Mouse (Mus musculus) frontal cortex, postnatal 25 days (tissue): ENCODE results near the gene Olfr859.
"Not testable (repeated sequence)": the region's sequence is repeated elsewhere in the genome, so short reads cannot be mapped to it uniquely, and the experiment has no call there.

Source experiments
- DNase-seq, 2 experiments: peaks; one replicate each; pipeline ENCODE4 v3.0.0; 2022; ENCODE audit warnings: low spot score in 2 of 2

Olfr859 gene

GRCm38 (mm10) chr9:19804606-19805005 is at the start of gene Olfr859:
Gene Olfr859, plus strand, starts transcription at chr9:19804906.
- DNase-seq: not testable (repeated sequence)

- no peak for DNase-seq
Observed at GRCm38 (mm10) chr9:19769136-19769535, 35.6 kb upstream of the Olfr859 start.

GRCm38 (mm10) chr9:19769701-19770100 is 35.0 kb upstream of the Olfr859 start:
- DNase-seq: no peak

- no peak for DNase-seq
Observed at GRCm38 (mm10) chr9:19779983-19780382, 24.7 kb upstream of the Olfr859 start, which contains the start of gene Olfr58. Gene Olfr58, plus strand, starts transcription at chr9:19780283.

DNA sequence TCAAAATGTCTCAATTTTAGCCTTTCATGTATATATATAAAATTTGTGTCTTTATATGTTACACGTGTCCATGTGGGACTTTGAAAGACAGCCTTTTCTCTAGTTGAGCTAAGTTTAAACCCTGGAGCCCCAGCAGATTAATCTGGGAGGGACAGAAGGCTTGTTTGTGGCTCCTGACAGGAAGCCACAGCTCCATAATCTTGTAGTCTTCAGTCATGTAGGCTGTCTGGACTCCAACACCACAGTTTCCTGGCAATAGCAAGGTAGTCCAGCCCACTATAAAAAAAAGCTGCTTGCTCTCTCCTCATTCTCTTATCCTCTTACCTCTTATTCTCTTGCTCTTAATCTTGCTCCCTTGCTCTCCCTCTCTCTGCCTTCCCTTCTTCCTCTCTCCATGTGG is 1.7 kb upstream of the Olfr859 start:
- no peak for DNase-seq

GRCm38 (mm10) chr9:19849647-19850046 is 44.9 kb downstream of the Olfr859 start, which contains the start of gene Olfr860:
Gene Olfr860, minus strand, starts transcription at chr9:19849747.
- no peak for DNase-seq
